Mouse (Mus musculus) stomach, embryonic 14.5 days (tissue): ENCODE measurements around the gene Olfr1383. TPM values are rescaled to one million over a fixed set of nuclear protein-coding genes. Genes with fewer than 3 reads are reported as not detected.
"Not testable (repeated sequence)": the region's sequence is repeated elsewhere in the genome, so short reads cannot be mapped to it uniquely, and the experiment has no call there.

ENCODE experiments used
- ATAC-seq: fragments of 200-750 bp; cut with Nextera tagmentation; 2 replicates; pipeline ENCODE4 v1.8.0; 2017; ENCODE audit warnings: low read depth, moderate TSS enrichment; ENCODE audit not compliant: insufficient number of reproducible peaks, insufficient read depth, low FRiP score
- H3K27ac ChIP-seq: fragments of 300-500 bp; sonication (generic); 2 replicates; pipeline ENCODE4 v1.5.1; 2014; ENCODE audit warnings: mild to moderate bottlenecking, low read length, moderate library complexity, mixed read lengths
- H3K27me3 ChIP-seq: fragments of 300-500 bp; sonication (generic); 2 replicates; pipeline ENCODE4 v1.6.1; 2014; ENCODE audit warnings: low read length, control low read depth, mixed read lengths; ENCODE audit not compliant: control insufficient read depth, insufficient read depth
- H3K36me3 ChIP-seq: fragments of 300-500 bp; sonication (generic); 2 replicates; pipeline ENCODE4 v1.6.1; 2014; ENCODE audit warnings: mild to moderate bottlenecking, control low read depth, low read length, moderate library complexity, mixed read lengths; ENCODE audit not compliant: control insufficient read depth, insufficient read depth
- H3K4me1 ChIP-seq: fragments of 300-500 bp; sonication (generic); 2 replicates; pipeline ENCODE4 v1.6.1; 2014; ENCODE audit warnings: low read length, control low read depth, mixed read lengths; ENCODE audit not compliant: control insufficient read depth, insufficient read depth
- H3K4me2 ChIP-seq: fragments of 300-500 bp; sonication (generic); replicated peaks from 2 replicates; pipeline ENCODE4 v1.6.1; 2014; ENCODE audit warnings: low read depth, low read length, control low read depth
- H3K4me3 ChIP-seq: fragments of 300-500 bp; sonication (generic); 2 replicates; pipeline ENCODE4 v1.5.1; 2014; ENCODE audit warnings: low read depth, low read length, control low read depth
- H3K9ac ChIP-seq: fragments of 300-500 bp; sonication (generic); replicated peaks from 2 replicates; pipeline ENCODE4 v1.6.1; 2014; ENCODE audit warnings: low read depth, mild to moderate bottlenecking, control low read depth, low read length, moderate library complexity, mixed read lengths
- H3K9me3 ChIP-seq: fragments of 300-500 bp; sonication (generic); 2 replicates; pipeline ENCODE4 v1.6.1; 2016; ENCODE audit warnings: low read depth, low read length, control low read depth; ENCODE audit not compliant: control insufficient read depth
- WGBS: fragments of 180-500 bp; shearing (Covaris S2); extraction: QIAGEN DNeasy Blood & Tissue Kit; methylation state at CpG from one replicate; pipeline ENCODE4 v1.1.7; 2014; 5-methylcytosine and 5-hydroxymethylcytosine counted together
- polyA plus RNA-seq: library from polyadenylated mRNA; unstranded; fragments of >200 nt; fragmentation: Nextera tagmentation; extraction: Ambion mirVana; gene quantifications from 2 replicates; pipeline ENCODE4 v1.2.1, GENCODE M21; 2014

The Olfr1383 gene
- polyA plus RNA-seq, 1 experiment from 2014 or later, result not detected

DNA sequence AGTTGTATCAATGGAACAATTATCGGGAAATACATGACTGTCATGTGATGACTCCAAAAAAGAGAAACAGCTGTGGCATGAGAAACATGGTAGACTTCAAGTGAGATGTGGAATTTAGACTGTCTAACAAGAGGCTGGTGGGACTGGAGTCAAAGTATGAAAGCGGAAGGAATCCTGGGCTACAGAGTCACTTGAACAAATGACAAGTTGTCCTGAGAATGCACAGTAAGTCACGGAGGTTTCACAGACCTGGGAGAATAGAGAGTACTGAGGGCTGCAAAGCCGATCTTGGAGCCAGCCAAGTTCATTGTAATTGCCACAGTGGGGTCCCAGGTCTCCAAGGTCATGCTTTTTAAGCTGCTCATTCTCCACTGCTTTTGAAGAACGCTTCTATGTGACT is 37.1 kb downstream of the Olfr1383 start, which contains the start of gene Olfr1380:
Gene Olfr1380 (plus strand): TSS at position 301 of the 400 bp plus-strand sequence.
- WGBS, result 67% methylated on average over 5 of the region's 5 CpGs
- not testable (repeated sequence) for H3K4me1 ChIP-seq, H3K9ac ChIP-seq, H3K36me3 ChIP-seq, H3K4me3 ChIP-seq, H3K27me3 ChIP-seq, H3K4me2 ChIP-seq, ATAC-seq, H3K27ac ChIP-seq, H3K9me3 ChIP-seq

DNA sequence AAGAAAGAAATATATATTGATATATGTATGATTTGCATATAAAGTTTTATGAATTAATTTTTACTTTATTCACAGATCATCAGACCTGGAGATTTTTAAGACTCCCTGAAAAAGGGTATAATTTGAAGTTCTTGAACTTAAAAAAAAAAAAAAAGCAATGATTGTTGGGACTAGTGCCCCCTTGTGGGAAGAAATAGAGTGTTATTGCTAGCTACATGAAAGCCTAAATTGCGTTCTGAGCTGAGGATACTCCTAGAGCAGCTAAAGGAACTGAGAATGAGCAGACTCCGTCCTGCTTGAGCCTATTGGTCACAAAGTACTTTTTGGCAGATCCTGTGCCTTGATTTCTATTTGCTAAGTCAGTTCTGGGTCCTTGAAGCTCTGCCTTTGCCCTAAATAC is 55.6 kb downstream of the Olfr1383 start:
- not testable (repeated sequence) for H3K4me3 ChIP-seq, H3K9me3 ChIP-seq, H3K27me3 ChIP-seq, H3K4me2 ChIP-seq, H3K27ac ChIP-seq, H3K9ac ChIP-seq, ATAC-seq, H3K4me1 ChIP-seq, H3K36me3 ChIP-seq
- WGBS, result 35% methylated on average over 2 of the region's 2 CpGs

Other genes starting within 250 kb of the Olfr1383 start
- gene Olfr1393, start 241.3 kb upstream of the Olfr1383 start, polyA plus RNA-seq, result 0.28 TPM in 1 of 2 replicates, not detected in the other
- gene Olfr1392, start 234.4 kb upstream of the Olfr1383 start, polyA plus RNA-seq, result 0.13 TPM in 1 of 2 replicates, not detected in the other
- not detected in 2 replicates for gene Olfr10, start 214.9 kb upstream of the Olfr1383 start, polyA plus RNA-seq
- not detected in 2 replicates for gene Olfr1391, start 196.9 kb upstream of the Olfr1383 start, polyA plus RNA-seq
- gene Olfr1390, start 184.5 kb upstream of the Olfr1383 start, polyA plus RNA-seq, result not detected in 2 replicates
- not detected in 2 replicates for gene Olfr1389, start 96.6 kb upstream of the Olfr1383 start, polyA plus RNA-seq
- 0.20 and 0.29 TPM in 2 replicates for gene Olfr1388, start 83.0 kb upstream of the Olfr1383 start, polyA plus RNA-seq
- gene Olfr1387, start 64.3 kb upstream of the Olfr1383 start, polyA plus RNA-seq, result not detected in 2 replicates
- gene Olfr1386, start 54.6 kb upstream of the Olfr1383 start, polyA plus RNA-seq, result not detected in 2 replicates
- not detected in 2 replicates for gene Olfr1385, start 30.6 kb upstream of the Olfr1383 start, polyA plus RNA-seq
- not detected in 2 replicates for gene Olfr1384, start 12.9 kb upstream of the Olfr1383 start, polyA plus RNA-seq
- gene Olfr1382, start 8.6 kb downstream of the Olfr1383 start, polyA plus RNA-seq, result not detected in 2 replicates
- gene Olfr1381, start 23.8 kb downstream of the Olfr1383 start, polyA plus RNA-seq, result not detected in 2 replicates
- gene Olfr1380, start 37.2 kb downstream of the Olfr1383 start, polyA plus RNA-seq, result not detected in 2 replicates
- gene Flt4, start 89.6 kb downstream of the Olfr1383 start, polyA plus RNA-seq, result 7.4 and 8.6 TPM in 2 replicates
- gene Scgb3a1, start 144.0 kb downstream of the Olfr1383 start, polyA plus RNA-seq, result not detected in 2 replicates
- gene Cnot6, start 193.1 kb downstream of the Olfr1383 start, polyA plus RNA-seq, result 59.8 and 62.6 TPM in 2 replicates